Mouse (Mus musculus) liver, embryonic 16.5 days (tissue): ENCODE results near the gene Gm28539. TPM values are rescaled to one million over a fixed set of nuclear protein-coding genes. Genes with fewer than 3 reads are reported as not detected.
A peak's percentile ranks its signal among the peaks of the same experiment; 100 is the strongest.

Experiments
- ATAC-seq: fragments of 200-750 bp; cut with Nextera tagmentation; 2 replicates; pipeline ENCODE4 v1.8.0; 2017; ENCODE audit warnings: low read depth, mild to moderate bottlenecking, moderate number of reproducible peaks, moderate library complexity
- H3K27ac ChIP-seq: fragments of 300-500 bp; sonication (generic); 2 replicates; pipeline ENCODE4 v1.5.1; 2014; ENCODE audit warnings: mild to moderate bottlenecking, low read length
- H3K27me3 ChIP-seq: fragments of 300-500 bp; sonication (generic); 2 replicates; pipeline ENCODE4 v1.6.1; 2014; ENCODE audit warnings: low read depth, low read length, mixed read lengths; ENCODE audit not compliant: control insufficient read depth, insufficient read depth
- H3K36me3 ChIP-seq: fragments of 300-500 bp; sonication (generic); 2 replicates; pipeline ENCODE4 v1.6.1; 2014; ENCODE audit warnings: mild to moderate bottlenecking; ENCODE audit not compliant: control insufficient read depth, insufficient read depth
- H3K4me1 ChIP-seq: fragments of 300-500 bp; sonication (generic); 2 replicates; pipeline ENCODE4 v1.6.1; 2014; ENCODE audit warnings: low read depth, low read length, mixed read lengths; ENCODE audit not compliant: control insufficient read depth
- H3K4me2 ChIP-seq: fragments of 300-500 bp; sonication (generic); 2 replicates; pipeline ENCODE4 v1.6.1; 2014; ENCODE audit warnings: low read depth, low read length, mixed read lengths
- H3K4me3 ChIP-seq: fragments of 300-500 bp; sonication (generic); 2 replicates; pipeline ENCODE4 v1.5.1; 2014; ENCODE audit warnings: low read depth, mild to moderate bottlenecking, low read length
- H3K9ac ChIP-seq: fragments of 300-500 bp; sonication (generic); 2 replicates; pipeline ENCODE4 v1.6.1; 2014; ENCODE audit warnings: low read depth, low read length
- H3K9me3 ChIP-seq: fragments of 300-500 bp; sonication (generic); replicated peaks from 2 replicates; pipeline ENCODE4 v1.6.1; 2016; ENCODE audit warnings: low read length; ENCODE audit not compliant: control insufficient read depth
- WGBS: fragments of 180-500 bp; shearing (Covaris S2); extraction: QIAGEN DNeasy Blood & Tissue Kit; methylation state at CpG from one replicate; pipeline ENCODE4 v1.1.7; 2014; ENCODE audit not compliant: insufficient replicate concordance; 5-methylcytosine and 5-hydroxymethylcytosine counted together
- polyA plus RNA-seq: library from polyadenylated mRNA; unstranded; fragments of >200 nt; fragmentation: Nextera tagmentation; extraction: Ambion mirVana; gene quantifications from 2 replicates; pipeline ENCODE4 v1.2.1, GENCODE M21; 2015

Gm28539 gene
- polyA plus RNA-seq: not detected in 2 replicates

DNA sequence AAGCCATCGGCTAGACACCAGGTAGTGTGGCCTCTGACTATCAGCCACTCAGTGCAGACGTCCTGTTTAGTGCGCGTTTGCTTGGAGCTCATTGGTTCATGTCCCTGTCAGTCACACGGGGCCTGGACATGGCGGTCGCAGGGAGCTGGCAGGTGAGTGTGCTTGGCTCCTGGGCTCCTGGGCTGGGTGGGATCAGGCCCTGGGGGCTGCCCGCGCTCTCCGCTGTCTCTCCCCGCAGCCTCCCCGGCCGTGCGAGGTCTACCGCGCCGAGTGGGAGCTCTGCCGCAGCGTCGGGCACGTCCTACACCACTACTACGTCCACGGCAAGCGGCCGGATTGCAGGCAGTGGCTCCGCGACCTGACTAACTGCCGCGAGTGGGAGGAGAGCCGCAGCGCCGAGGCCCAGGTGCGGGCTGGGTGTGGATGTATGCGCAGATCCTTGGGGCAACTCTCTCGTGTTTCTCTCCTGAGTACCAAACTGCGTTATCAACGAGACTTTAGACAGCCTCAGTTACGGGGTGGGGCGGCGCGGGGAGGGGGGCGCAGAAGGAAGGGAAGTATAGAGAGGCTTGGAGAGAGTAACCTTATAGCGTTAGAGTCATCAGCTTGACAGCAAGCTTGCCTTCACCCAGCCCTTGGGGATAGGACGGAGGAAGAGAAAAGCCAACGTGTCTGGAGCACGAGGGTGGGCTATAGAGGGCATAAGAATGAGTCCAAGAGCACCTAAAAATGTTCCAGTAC, at the start of gene Gm28539, which contains the start of gene 2510002D24Rik:
TSS of gene Gm28539 (plus strand) at position 117 of the 741 bp plus-strand sequence.
TSS of gene 2510002D24Rik (plus strand) at position 111 of the 741 bp plus-strand sequence.
- Histone ChIP-seq H3K4me1 (peaks cover 8% of the 10 kb centered on the region), H3K27ac (peak within 1 kb of the TSS; percentile 60), H3K9ac (peak within 1 kb of the TSS; percentile 94), H3K36me3 (peaks cover 13% of the 10 kb centered on the region), H3K9me3 (no peaks in the 10 kb centered on the region), H3K4me2 (peak within 1 kb of the TSS; percentile 80), H3K27me3 (no peaks in the 10 kb centered on the region), H3K4me3 (peak within 1 kb of the TSS; percentile 77)
- WGBS: under 1% methylated on average over 46 of the region's 46 CpGs
- ATAC-seq: peak; percentile 99

DNA sequence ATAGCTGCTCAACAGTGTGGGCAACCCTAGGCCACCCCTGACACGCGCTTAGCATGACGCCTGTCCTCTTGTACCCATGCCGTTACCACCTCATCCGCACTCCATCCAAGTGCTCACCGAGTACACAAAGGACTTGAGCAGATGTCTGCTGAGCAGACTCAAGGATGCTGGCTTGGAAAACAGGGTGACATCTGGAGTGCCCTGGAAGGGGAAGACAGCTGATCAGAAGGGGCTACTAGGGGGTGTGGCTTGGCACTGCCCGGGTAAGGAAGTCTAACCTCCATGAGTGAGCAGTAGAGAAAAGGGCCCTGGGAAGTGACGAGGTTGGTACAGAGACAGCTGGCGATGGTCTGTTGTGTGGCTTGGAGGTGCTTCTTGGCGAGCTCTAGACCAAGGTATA, 49.7 kb upstream of the Gm28539 start:
- Histone ChIP-seq H3K4me1 (peaks cover 13% of the 10 kb centered on the region), H3K27me3 (no peaks in the 10 kb centered on the region), H3K9me3 (no peaks in the 10 kb centered on the region), H3K4me2 (no peak overlapping the region), H3K4me3 (no peak overlapping the region), H3K9ac (no peak overlapping the region), H3K36me3 (peaks cover 56% of the 10 kb centered on the region), H3K27ac (no peak overlapping the region)
- no peak for ATAC-seq
- WGBS: 89% methylated on average over 10 of the region's 10 CpGs

DNA sequence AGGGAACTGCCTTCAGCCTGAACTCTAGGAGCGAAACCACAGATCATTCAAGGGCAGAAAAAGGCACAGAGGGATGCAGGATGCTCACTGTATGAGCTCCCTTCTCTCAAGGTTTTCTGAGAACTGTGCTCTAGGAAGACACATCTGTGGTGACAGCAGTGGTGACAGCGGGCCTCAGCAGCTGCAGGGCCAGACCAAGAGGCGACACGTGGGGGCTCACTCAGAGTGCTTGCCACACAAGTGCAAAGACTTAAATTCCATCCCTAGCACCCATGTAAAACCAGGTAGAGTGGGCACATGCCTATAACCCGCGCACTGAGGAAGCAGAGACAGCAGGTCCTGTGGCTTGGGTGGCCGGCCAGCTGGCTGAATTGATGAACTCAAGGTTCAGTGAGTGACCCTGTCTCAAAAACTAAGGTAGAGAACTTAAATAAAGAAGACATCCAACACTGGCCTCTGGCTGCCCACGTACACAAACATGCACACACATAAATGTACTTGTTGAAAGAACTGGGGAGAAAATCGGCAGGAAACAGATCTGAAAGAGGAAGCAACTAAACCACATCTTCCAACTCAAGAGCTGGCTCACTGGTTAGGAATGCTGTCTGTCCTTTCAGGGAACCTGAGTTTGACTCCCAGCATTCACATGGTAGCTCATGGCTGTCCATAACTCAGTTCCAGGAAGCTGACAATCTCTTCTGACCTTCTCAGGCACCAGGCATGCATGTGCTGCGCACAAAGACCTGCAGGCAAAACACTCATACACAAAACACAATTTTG, 47.6 kb upstream of the Gm28539 start:
- Histone ChIP-seq H3K9ac (no peak overlapping the region), H3K36me3 (peaks cover 56% of the 10 kb centered on the region), H3K27me3 (no peaks in the 10 kb centered on the region), H3K4me1 (peaks cover 13% of the 10 kb centered on the region), H3K27ac (no peak overlapping the region), H3K4me2 (no peak overlapping the region), H3K4me3 (no peak overlapping the region), H3K9me3 (no peaks in the 10 kb centered on the region)
- ATAC-seq: no peak
- 52% methylated on average over 10 of the region's 10 CpGs for WGBS

DNA sequence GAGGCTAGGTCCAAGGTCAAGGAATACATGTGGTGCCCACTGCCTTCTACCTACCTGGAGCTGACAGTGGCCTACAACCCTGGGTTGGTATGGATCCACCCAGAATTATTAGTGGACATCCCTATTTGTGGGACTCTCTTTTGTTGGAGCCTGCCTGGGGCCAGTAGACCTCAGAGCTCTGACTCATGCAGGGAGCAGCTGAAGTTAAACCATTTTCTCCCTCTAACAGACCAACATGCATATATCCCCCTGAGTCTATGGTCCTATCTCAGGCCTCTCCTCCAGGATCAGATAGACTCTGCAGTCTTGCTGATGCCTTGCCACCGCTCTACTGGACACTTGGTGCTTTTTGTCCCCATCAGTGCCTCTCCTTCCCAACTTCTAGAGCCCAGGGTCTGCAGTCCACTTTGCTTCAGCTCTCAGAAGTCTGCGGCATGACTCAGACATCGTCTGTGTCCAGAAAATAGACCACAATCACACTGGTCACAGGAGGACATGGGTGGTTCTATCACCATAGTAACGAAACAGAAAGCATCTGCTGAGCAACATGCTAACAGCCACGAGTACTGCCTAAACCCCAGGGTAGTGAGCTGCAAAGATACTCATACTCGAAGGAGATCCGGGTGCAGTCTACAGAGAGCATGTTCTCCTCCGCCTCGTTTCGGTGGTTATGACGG, 41.0 kb upstream of the Gm28539 start:
- Histone ChIP-seq H3K4me3 (no peak overlapping the region), H3K9me3 (no peaks in the 10 kb centered on the region), H3K9ac (no peak overlapping the region), H3K4me2 (no peak overlapping the region), H3K27ac (no peak overlapping the region), H3K4me1 (no peaks in the 10 kb centered on the region), H3K27me3 (no peaks in the 10 kb centered on the region), H3K36me3 (peaks cover 69% of the 10 kb centered on the region)
- ATAC-seq: no peak
- WGBS: 92% methylated on average over 11 of the region's 11 CpGs

DNA sequence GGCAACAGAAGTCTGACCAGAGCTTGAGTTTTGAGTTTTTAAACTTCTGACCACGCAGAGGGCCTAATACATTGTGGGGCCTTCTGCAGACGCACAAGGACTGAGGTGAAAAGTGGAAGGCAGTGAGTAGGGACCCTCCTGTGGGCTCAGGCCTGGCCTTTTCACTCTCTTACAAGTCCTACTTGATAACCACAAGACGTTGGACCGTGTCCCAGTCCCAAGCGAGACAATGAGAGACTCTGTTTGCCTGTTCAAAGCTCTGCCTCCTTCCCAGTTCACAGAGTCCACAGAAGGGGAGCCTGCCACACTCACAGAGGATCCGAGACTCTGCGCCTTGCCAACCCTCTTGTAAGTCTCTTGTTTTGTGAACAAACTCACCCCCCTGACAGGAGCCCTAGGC, 39.7 kb upstream of the Gm28539 start:
- Histone ChIP-seq H3K4me1 (no peaks in the 10 kb centered on the region), H3K4me3 (no peak overlapping the region), H3K9me3 (no peaks in the 10 kb centered on the region), H3K36me3 (peaks cover 69% of the 10 kb centered on the region), H3K27ac (no peak overlapping the region), H3K27me3 (no peaks in the 10 kb centered on the region), H3K4me2 (no peak overlapping the region), H3K9ac (no peak overlapping the region)
- ATAC-seq: no peak
- WGBS: 92% methylated on average over 7 of the region's 7 CpGs

DNA sequence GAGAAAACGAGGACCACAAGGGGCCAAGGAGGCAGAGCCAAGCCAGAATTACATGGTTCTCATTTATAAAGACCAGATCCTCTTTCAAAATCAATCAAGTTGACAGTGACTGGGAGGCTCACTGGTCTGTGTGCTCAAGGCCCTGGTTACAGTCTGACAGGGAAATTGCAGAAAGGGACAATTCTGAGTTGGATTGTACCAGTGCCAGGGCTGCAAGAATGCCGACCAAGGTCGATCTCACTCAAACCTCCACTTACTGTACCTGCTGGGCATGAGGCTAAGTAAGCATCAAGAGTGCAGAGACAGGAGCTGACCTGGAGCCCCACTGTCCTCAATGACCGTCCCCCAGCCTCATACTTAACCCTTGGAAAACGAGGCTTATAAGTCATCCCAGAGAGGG, 38.2 kb upstream of the Gm28539 start:
- no peak for ATAC-seq

DNA sequence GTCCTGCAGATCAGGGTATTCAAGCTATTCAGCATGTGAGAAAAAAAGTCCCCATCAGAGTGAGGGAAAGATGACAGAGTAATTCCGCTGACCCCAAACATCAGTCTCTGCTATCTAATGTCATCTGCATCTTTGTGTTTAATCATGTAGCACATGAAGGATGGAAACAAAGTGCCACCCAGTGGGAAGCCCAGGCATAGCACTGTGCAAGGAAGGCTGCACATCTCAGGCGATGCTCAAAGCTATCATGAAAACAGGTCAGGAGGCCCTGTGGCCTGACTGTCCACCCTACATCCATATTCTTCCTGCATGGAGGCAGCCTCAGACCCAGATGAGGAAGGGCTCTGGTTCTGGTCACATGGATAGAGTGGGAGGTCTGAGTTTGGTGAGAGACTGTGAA, 37.5 kb upstream of the Gm28539 start:
- no peak overlapping the region for H3K27ac ChIP-seq
- no peak overlapping the region for H3K9ac ChIP-seq
- H3K4me3 ChIP-seq: no peak overlapping the region
- ATAC-seq: no peak
- H3K27me3 ChIP-seq: no peaks in the 10 kb centered on the region
- no peaks in the 10 kb centered on the region for H3K9me3 ChIP-seq
- WGBS: 74% methylated on average over 2 of the region's 2 CpGs
- no peak overlapping the region for H3K4me2 ChIP-seq
- peaks cover 64% of the 10 kb centered on the region for H3K36me3 ChIP-seq
- no peaks in the 10 kb centered on the region for H3K4me1 ChIP-seq

More for the DNA sequence above, 38.2 kb upstream of the Gm28539 start:
- H3K4me3 ChIP-seq: no peak overlapping the region
- no peak overlapping the region for H3K27ac ChIP-seq
- no peaks in the 10 kb centered on the region for H3K27me3 ChIP-seq
- 86% methylated on average over 5 of the region's 5 CpGs for WGBS
- H3K9me3 ChIP-seq: no peaks in the 10 kb centered on the region
- H3K4me2 ChIP-seq: no peak overlapping the region
- H3K36me3 ChIP-seq: peaks cover 69% of the 10 kb centered on the region
- no peaks in the 10 kb centered on the region for H3K4me1 ChIP-seq
- H3K9ac ChIP-seq: no peak overlapping the region

DNA sequence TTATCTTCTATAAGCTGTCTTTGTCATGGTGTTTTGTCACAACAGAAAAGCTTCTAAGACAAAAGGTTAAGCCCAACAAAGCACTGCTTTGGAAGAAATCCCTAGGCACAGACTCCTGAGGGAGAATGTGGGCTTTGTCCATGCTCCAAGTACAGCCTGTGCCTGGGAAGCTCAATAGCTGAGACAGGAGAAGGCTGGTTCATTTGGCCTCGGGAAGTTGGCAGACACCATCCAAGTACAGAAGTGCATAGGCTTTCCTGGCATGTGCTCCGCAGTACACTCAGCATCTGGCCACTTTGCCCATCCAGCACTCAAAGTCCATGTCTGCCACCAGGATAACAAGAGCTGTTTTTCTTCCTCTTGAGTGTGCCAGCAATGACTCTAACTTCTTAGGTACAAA, 30.6 kb upstream of the Gm28539 start:
- no peak overlapping the region for H3K27ac ChIP-seq
- WGBS: 82% methylated on average over 2 of the region's 2 CpGs
- peaks cover 57% of the 10 kb centered on the region for H3K36me3 ChIP-seq
- no peak for ATAC-seq
- H3K27me3 ChIP-seq: no peaks in the 10 kb centered on the region
- H3K4me2 ChIP-seq: no peak overlapping the region
- H3K9me3 ChIP-seq: no peaks in the 10 kb centered on the region
- H3K4me1 ChIP-seq: peaks cover 6% of the 10 kb centered on the region
- no peak overlapping the region for H3K4me3 ChIP-seq
- H3K9ac ChIP-seq: no peak overlapping the region
